ENCODE assay signal across 8 mouse cellular contexts in genomic region chr7:25296945-25297453, GRCm38 (mm10). TPM values are rescaled to one million over a fixed set of nuclear protein-coding genes. Genes with fewer than 3 reads are reported as not detected.
DNase-seq lines count a peak whose midpoint lies in the region; ATAC-seq and TF ChIP-seq lines count a peak whose summit lies in the region.

No protein-coding gene starts in this region.

- DNase-seq in layer of hippocampus, adult 2 months (ENCODE audit: low spot score in 2 of 2): no peak
- no peak for DNase-seq in layer of hippocampus, postnatal 36 days
- peak; percentile 42 for DNase-seq in T-cell, adult 2 months (ENCODE audit: low spot score)
- DNase-seq in urinary bladder, adult 18-20 months (ENCODE audit: low spot score in 2 of 2): no peak
- DNase-seq in left cerebral cortex, adult 18-20 months (ENCODE audit: low spot score in 2 of 2): no peak

- peak; percentile 41 for ATAC-seq in forebrain, embryonic 15.5 days (replicated peaks)
- ATAC-seq in limb, embryonic 15.5 days (ENCODE audit: insufficient number of reproducible peaks, low FRiP score, low TSS enrichment, low read depth): peak; percentile 46
- peak; percentile 0; the same call in 1 of the 2 replicates for ATAC-seq in neural tube, embryonic 12.5 days (ENCODE audit: low FRiP score, low read depth)

- no peaks in the 10 kb centered on the region for H3K9me3 ChIP-seq in forebrain, embryonic 15.5 days
- no peaks in the 10 kb centered on the region for H3K9me3 ChIP-seq in limb, embryonic 15.5 days
- no peaks in the 10 kb centered on the region for H3K9me3 ChIP-seq in neural tube, embryonic 12.5 days

- TF ChIP-seq CTCF in layer of hippocampus, adult 2 months (conservative IDR thresholded peaks at IDR 0.05): no peak

- peaks cover 38% of the 10 kb centered on the region for H3K36me3 ChIP-seq in forebrain, embryonic 15.5 days
- peaks cover 39% of the 10 kb centered on the region for H3K36me3 ChIP-seq in limb, embryonic 15.5 days
- peaks cover 39% of the 10 kb centered on the region for H3K36me3 ChIP-seq in neural tube, embryonic 12.5 days

- H3K27me3 ChIP-seq in forebrain, embryonic 15.5 days: no peaks in the 10 kb centered on the region
- no peaks in the 10 kb centered on the region for H3K27me3 ChIP-seq in limb, embryonic 15.5 days
- no peaks in the 10 kb centered on the region for H3K27me3 ChIP-seq in neural tube, embryonic 12.5 days (replicated peaks)

- peaks cover 34% of the 10 kb centered on the region for H3K4me1 ChIP-seq in forebrain, embryonic 15.5 days
- peaks cover 30% of the 10 kb centered on the region for H3K4me1 ChIP-seq in limb, embryonic 15.5 days
- H3K4me1 ChIP-seq in neural tube, embryonic 12.5 days: peaks cover 26% of the 10 kb centered on the region

- under 1% methylated on average over 21 of the region's 21 CpGs for WGBS in forebrain, embryonic 15.5 days
- 1% methylated on average over 21 of the region's 21 CpGs for WGBS in limb, embryonic 15.5 days
- 1% methylated on average over 21 of the region's 21 CpGs for WGBS in neural tube, embryonic 12.5 days

- H3K4me2 ChIP-seq in forebrain, embryonic 15.5 days (replicated peaks): peak overlapping the region; percentile 63
- peak overlapping the region; percentile 76 for H3K4me2 ChIP-seq in limb, embryonic 15.5 days
- H3K4me2 ChIP-seq in neural tube, embryonic 12.5 days (replicated peaks): peak overlapping the region; percentile 71

- H3K4me3 ChIP-seq in layer of hippocampus, adult 2 months: peak overlapping the region; percentile 83
- H3K4me3 ChIP-seq in forebrain, embryonic 15.5 days: peak overlapping the region; percentile 58
- H3K4me3 ChIP-seq in limb, embryonic 15.5 days: peak overlapping the region; percentile 70
- H3K4me3 ChIP-seq in neural tube, embryonic 12.5 days: peak overlapping the region; percentile 71

- H3K27ac ChIP-seq in layer of hippocampus, adult 2 months: peak overlapping the region; percentile 72
- H3K27ac ChIP-seq in forebrain, embryonic 15.5 days (replicated peaks): peak overlapping the region; percentile 95
- H3K27ac ChIP-seq in limb, embryonic 15.5 days: peak overlapping the region; percentile 94
- H3K27ac ChIP-seq in neural tube, embryonic 12.5 days: peak overlapping the region; percentile 93

- peak overlapping the region; percentile 87 for H3K9ac ChIP-seq in forebrain, embryonic 15.5 days (replicated peaks)
- peak overlapping the region; percentile 83 for H3K9ac ChIP-seq in limb, embryonic 15.5 days
- peak overlapping the region; percentile 76 for H3K9ac ChIP-seq in neural tube, embryonic 12.5 days

RNA-seq across cellular contexts. Expression of gene Pafah1b3, which starts 0.8 kb away (rescaled TPM):
- 10 to 100 TPM; 16.9 to 21.0 TPM for total RNA-seq in layer of hippocampus, adult 2 months (2021)
- 10 to 100 TPM; 21.2 to 25.9 TPM for total RNA-seq in layer of hippocampus, postnatal 36 days (2021)
- 521 and 550 TPM in 2 replicates for polyA plus RNA-seq in forebrain, embryonic 15.5 days (2015; fragmentation: Nextera tagmentation; extraction: Ambion mirVana)
- 176 and 198 TPM in 2 replicates for polyA plus RNA-seq in limb, embryonic 15.5 days (2015; fragmentation: Nextera tagmentation; extraction: Ambion mirVana)
- 400 and 431 TPM in 2 replicates for polyA plus RNA-seq in neural tube, embryonic 12.5 days (2016; fragmentation: Nextera tagmentation; extraction: Ambion mirVana)
- 10 to 100 TPM; 35.7 to 36.9 TPM for total RNA-seq in left cerebral cortex, adult 18-20 months (2021)

RNA-seq across cellular contexts. Expression of gene Prr19, which starts 4.2 kb away (rescaled TPM):
- not detected for total RNA-seq in layer of hippocampus, adult 2 months (2021)
- total RNA-seq in layer of hippocampus, postnatal 36 days (2021): not detected
- 1.6 and 2.1 TPM in 2 replicates for polyA plus RNA-seq in forebrain, embryonic 15.5 days (2015; fragmentation: Nextera tagmentation; extraction: Ambion mirVana)
- polyA plus RNA-seq in limb, embryonic 15.5 days (2015; fragmentation: Nextera tagmentation; extraction: Ambion mirVana): 0.32 and 0.40 TPM in 2 replicates
- 1.1 and 1.5 TPM in 2 replicates for polyA plus RNA-seq in neural tube, embryonic 12.5 days (2016; fragmentation: Nextera tagmentation; extraction: Ambion mirVana)
- total RNA-seq in left cerebral cortex, adult 18-20 months (2021): not detected

RNA-seq across cellular contexts. Expression of gene Tmem145, which starts 8.9 kb away (rescaled TPM):
- total RNA-seq in layer of hippocampus, adult 2 months (2021): 10 to 100 TPM; 27.4 to 27.8 TPM
- total RNA-seq in layer of hippocampus, postnatal 36 days (2021): 10 to 100 TPM; 24.5 to 26.0 TPM
- polyA plus RNA-seq in forebrain, embryonic 15.5 days (2015; fragmentation: Nextera tagmentation; extraction: Ambion mirVana): 30.9 and 32.3 TPM in 2 replicates
- polyA plus RNA-seq in limb, embryonic 15.5 days (2015; fragmentation: Nextera tagmentation; extraction: Ambion mirVana): 0.50 and 0.61 TPM in 2 replicates
- 26.0 and 28.3 TPM in 2 replicates for polyA plus RNA-seq in neural tube, embryonic 12.5 days (2016; fragmentation: Nextera tagmentation; extraction: Ambion mirVana)
- total RNA-seq in left cerebral cortex, adult 18-20 months (2021): 10 to 100 TPM; 45.4 to 46.6 TPM

RNA-seq across cellular contexts. Expression of gene Megf8, which starts 20.0 kb away (rescaled TPM):
- 100 to 1,000 TPM in 1 of 2 experiments, 10 to 100 TPM in 1; 96.9 to 100 TPM for total RNA-seq in layer of hippocampus, adult 2 months (2021)
- 10 to 100 TPM; 95.3 to 95.9 TPM for total RNA-seq in layer of hippocampus, postnatal 36 days (2021)
- polyA plus RNA-seq in forebrain, embryonic 15.5 days (2015; fragmentation: Nextera tagmentation; extraction: Ambion mirVana): 22.3 and 23.3 TPM in 2 replicates
- 14.2 and 14.3 TPM in 2 replicates for polyA plus RNA-seq in limb, embryonic 15.5 days (2015; fragmentation: Nextera tagmentation; extraction: Ambion mirVana)
- 19.1 and 19.6 TPM in 2 replicates for polyA plus RNA-seq in neural tube, embryonic 12.5 days (2016; fragmentation: Nextera tagmentation; extraction: Ambion mirVana)
- total RNA-seq in left cerebral cortex, adult 18-20 months (2021): 100 to 1,000 TPM; 100 to 102 TPM

RNA-seq across cellular contexts. Expression of gene Cic, which starts 29.5 kb away (rescaled TPM):
- total RNA-seq in layer of hippocampus, adult 2 months (2021): 100 to 1,000 TPM; 218 to 225 TPM
- 100 to 1,000 TPM; 173 to 213 TPM for total RNA-seq in layer of hippocampus, postnatal 36 days (2021)
- 53.2 and 54.4 TPM in 2 replicates for polyA plus RNA-seq in forebrain, embryonic 15.5 days (2015; fragmentation: Nextera tagmentation; extraction: Ambion mirVana)
- polyA plus RNA-seq in limb, embryonic 15.5 days (2015; fragmentation: Nextera tagmentation; extraction: Ambion mirVana): 40.3 and 42.5 TPM in 2 replicates
- polyA plus RNA-seq in neural tube, embryonic 12.5 days (2016; fragmentation: Nextera tagmentation; extraction: Ambion mirVana): 44.2 and 45.0 TPM in 2 replicates
- 100 to 1,000 TPM; 212 to 225 TPM for total RNA-seq in left cerebral cortex, adult 18-20 months (2021)
